In genomic region chr5:125002969-125003872, GRCm38 (mm10) we compare ENCODE assay signal across 8 mouse cellular contexts. TPM values are rescaled to one million over a fixed set of nuclear protein-coding genes. Genes with fewer than 3 reads are reported as not detected.
DNase-seq lines count a peak whose midpoint lies in the region; ATAC-seq lines count a peak whose summit lies in the region.

Gene Rflna (plus strand): TSS chr5:125003221.

- peak within 1 kb of the TSS; percentile 32 for H3K4me3 ChIP-seq in neural tube, embryonic 11.5 days (ENCODE audit: low read depth, low read length)

- peak; percentile 56 to 58 for DNase-seq in cerebellum, postnatal 10 days
- DNase-seq in cerebellum, adult 11-12 months: no peak
- peak; percentile 73 for DNase-seq in embryo, embryonic 10 days (ENCODE audit: low spot score)
- DNase-seq in heart, postnatal 14 days: peak; percentile 54 to 62
- DNase-seq in liver: peak; percentile 51
- DNase-seq in neural tube, embryonic 11.5 days (ENCODE audit: low spot score): peak; percentile 78
- no peak for DNase-seq in spleen, postnatal 36 days (ENCODE audit: low spot score in 2 of 2)

- peak within 1 kb of the TSS; percentile 44 for H3K9ac ChIP-seq in neural tube, embryonic 11.5 days (ENCODE audit: low read length)

- intact Hi-C loops in heart, postnatal 14 days (cut with DNase I): no loop called here

- H3K27me3 ChIP-seq in neural tube, embryonic 11.5 days (ENCODE audit: control insufficient read depth, insufficient read depth, low read length): peaks cover 4% of the 10 kb centered on the region

- H3K27ac ChIP-seq in neural tube, embryonic 11.5 days (ENCODE audit: low read depth, low read length): no peak within 1 kb of the TSS

- peak within 1 kb of the TSS; percentile 66 for H3K4me2 ChIP-seq in neural tube, embryonic 11.5 days (ENCODE audit: low read depth)

- no peaks in the 10 kb centered on the region for H3K36me3 ChIP-seq in neural tube, embryonic 11.5 days (ENCODE audit: control insufficient read depth, insufficient read depth, low read length)

- 2% methylated on average over 32 of the region's 41 CpGs for WGBS in neural tube, embryonic 11.5 days

- H3K9me3 ChIP-seq in neural tube, embryonic 11.5 days (ENCODE audit: control insufficient read depth, low read length): no peaks in the 10 kb centered on the region

- H3K4me1 ChIP-seq in neural tube, embryonic 11.5 days (ENCODE audit: control insufficient read depth, insufficient read depth, low read length): peaks cover 15% of the 10 kb centered on the region

- peak; percentile 46 for ATAC-seq in neural tube, embryonic 11.5 days (ENCODE audit: insufficient read depth, low FRiP score, low TSS enrichment)
- ATAC-seq in megakaryocyte-erythroid progenitor cell, adult 5-6 weeks (replicated peaks; ENCODE audit: low FRiP score, low TSS enrichment, poor library complexity, severe bottlenecking): no peak

RNA-seq across cellular contexts. Expression of gene Rflna, which starts in this region (rescaled TPM):
- total RNA-seq in heart, postnatal 14 days (2021): under 1 TPM; 0.39 to 0.60 TPM
- 7.7 and 8.6 TPM in 2 replicates for polyA plus RNA-seq in neural tube, embryonic 11.5 days (2014; fragmentation: Nextera tagmentation; extraction: Ambion mirVana)
- not detected in 2 replicates for total RNA-seq in megakaryocyte-erythroid progenitor cell, adult 5-6 weeks (2014; fragmentation: Nextera tagmentation)
- not detected in 2 replicates for total RNA-seq in megakaryocyte-erythroid progenitor cell, adult 5-6 weeks (2017)

Comparison
In these comparisons a context has a peak if more than half of its experiments do, and no peak if none do; other contexts are left out.
1. DNase-seq: peak in cerebellum, postnatal 10 days (2 of 2), embryo, embryonic 10 days (single experiment), liver (single experiment) and neural tube, embryonic 11.5 days (single experiment); none in cerebellum, adult 11-12 months (single experiment) and spleen, postnatal 36 days (0 of 2).
2. Peak in DNase-seq in heart, postnatal 14 days; RNA of the gene not detected or under 1 TPM.